Mouse (Mus musculus): ENCODE measurements at regions not wholly inside any gene's neighbourhood (a gene's known extent, or its start where the extent isn't known, plus 50 kb on each side); places are given as distances from the start of the nearest gene placed in this dataset.

DNA sequence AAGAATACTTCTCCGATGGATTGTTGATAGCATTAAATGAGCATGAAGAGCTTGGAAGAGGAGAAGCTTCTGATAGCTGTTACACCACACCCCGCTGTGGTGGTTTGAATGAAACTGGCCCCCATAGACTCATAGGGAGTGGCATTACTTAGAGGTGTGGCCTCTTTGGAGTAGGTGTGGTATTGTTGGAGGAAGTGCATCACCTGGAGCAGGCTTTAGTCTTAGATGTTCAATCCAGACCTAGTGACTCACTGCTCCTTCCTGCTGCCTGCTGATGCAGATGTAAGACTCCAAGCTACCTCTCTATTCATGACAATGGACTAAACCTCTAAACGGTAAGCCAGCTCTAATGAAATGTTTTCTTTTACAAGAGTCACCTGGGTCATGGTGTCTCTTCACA lies 237.1 kb upstream of the Mpped2 start:
- no peak for DNase-seq (ENCODE audit: low read depth, low spot score)

DNA sequence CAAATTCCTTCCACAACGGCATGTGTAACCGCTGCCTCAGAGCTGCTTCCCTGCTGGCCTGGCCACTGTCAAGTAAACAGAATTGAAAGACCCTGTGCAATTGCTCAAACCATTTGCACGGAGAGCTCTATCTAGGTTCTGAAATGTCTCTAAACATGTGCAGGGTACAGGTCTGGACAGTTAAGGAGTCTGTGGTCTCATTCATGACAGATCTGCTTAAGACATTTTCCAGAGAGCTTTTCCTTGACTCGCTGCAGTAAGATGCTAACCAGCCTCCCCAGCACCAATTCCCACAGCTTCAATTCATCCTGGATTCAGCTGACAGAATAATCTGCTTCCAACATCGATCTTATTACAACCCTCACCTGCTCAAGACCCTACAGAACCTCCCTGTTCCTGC lies 235.1 kb upstream of the Mpped2 start:
- no peak for DNase-seq (ENCODE audit: low read depth, low spot score)

DNA sequence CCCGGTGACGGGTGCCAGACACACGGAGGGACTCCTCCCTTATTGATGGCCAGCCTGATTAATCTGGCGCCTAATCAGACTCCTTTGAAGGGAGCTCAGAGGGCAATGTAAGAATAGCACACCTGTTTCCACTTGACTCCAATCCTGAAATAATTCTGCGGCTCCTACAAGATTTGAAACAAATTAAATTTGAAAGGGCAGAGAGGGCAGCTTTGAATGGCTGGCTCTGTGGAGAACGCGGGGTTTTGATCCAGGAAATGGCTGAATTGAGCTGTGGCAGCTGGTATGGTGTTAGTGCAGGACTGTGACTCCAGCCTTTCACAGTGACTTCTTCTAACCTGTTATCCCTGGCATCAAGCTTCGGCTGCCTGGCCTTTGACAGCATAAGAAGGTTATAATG lies 232.0 kb upstream of the Mpped2 start:
- DNase-seq (ENCODE audit: low read depth, low spot score) = no peak

DNA sequence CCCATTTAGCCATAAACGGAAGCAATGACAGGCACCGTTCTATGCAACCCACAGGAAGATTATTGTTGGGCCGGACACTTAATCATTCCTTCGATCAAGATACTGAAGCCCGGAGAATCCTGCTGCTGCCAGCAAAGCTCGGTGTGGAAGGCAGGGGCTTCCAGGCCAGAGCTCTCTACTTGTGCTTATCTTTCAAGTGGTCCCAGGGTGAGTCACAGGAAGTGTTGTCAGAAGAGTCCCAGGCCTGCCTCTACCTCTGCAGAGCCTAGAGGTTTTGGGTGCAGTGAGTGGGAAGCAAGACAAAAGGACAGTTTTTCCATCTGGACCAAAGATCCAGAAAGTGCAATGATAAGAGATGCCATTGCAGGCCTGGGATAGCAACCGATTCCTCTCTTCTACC lies 231.6 kb upstream of the Mpped2 start:
- no peak for DNase-seq (ENCODE audit: low read depth, low spot score)

DNA sequence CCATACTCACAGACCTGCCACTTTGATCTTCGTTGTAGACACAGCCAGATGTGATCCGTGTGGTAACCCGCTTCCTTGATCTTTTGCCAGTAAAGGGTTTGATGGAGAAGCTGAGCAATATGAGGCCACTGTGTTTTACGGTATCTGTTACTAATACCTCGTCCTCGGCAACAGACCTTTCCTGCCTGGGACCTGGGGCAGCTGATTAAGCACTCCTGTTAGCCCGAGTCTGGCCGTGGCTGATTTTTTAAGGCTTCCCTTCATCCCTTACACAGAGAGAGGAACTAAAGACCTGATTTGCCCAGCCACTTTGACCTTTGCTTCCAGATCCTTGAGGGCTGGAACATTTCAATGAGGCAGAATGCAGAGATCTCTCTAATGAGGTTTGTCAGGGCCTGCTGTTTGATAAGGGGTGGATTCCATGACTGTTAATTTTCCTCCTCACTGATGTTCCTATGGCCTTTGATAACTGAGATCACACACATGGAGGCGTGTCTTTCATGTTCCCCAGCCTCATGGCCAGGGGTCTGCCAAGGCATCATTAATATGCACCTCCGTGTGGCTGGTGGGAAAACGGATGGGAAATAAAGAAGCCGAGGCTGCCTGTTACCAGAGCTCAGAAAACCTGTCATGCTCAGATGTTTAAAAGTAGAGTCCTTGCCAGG lies 231.0 kb upstream of the Mpped2 start:
- DNase-seq (ENCODE audit: low read depth, low spot score) = no peak

DNA sequence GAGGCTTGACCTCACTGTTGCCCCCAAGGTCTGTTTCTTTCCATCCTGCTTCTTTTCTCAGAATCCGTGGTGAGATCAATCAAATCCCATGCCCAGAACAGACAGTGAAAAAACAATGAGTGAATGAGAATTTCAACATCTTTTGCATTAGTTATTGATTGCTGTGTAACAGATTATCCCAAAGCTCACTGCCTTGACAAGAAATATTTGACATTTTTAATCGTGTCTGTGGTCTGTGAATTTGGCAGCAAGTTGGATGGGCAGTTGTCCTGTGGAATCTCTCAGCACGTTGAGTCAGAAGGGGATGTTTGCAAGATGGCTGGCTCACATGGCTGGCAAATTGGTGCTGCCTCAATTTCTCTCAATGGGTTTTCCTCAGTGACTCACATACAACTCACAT lies 228.0 kb upstream of the Mpped2 start:
- no peak for DNase-seq (ENCODE audit: low read depth, low spot score)

DNA sequence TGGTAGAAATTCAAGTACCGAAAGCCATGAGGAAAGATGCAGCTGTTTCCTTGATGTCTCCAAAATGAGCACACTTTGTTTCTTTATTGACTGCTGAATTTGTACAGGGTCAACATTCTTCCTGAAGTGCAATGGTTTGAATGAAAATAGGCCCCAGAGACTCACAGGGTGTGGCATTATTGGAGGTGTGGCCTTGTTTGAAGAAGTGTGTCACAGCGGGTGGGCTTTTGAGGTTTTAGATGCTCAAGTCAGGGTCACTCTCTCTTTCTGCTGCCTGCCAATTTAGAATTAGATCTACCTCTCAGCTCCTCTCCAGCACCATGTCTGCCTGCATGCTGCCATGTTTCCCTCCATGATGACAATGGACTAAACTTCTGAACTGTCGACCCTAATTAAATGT lies 227.2 kb upstream of the Mpped2 start:
- no peak for DNase-seq (ENCODE audit: low read depth, low spot score)

DNA sequence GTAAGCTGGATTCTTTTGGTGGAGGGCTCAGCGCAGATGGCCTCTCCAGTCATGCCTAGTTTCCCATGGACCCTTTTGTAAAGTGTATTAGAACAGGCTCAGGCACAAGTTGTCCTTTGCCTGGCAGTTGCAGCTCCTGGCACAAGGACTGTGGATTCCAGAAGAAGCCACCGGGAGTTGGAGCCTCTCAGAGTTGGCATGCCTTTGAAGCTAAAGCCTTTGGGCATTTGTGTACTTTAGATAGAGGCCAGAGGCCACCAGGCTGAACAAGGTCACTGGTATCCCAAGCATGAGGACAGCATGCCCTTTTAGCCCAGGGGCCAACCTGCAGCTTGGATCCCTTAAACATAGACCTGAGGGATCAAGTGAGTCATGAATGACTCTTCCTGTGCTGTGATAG lies 223.9 kb upstream of the Mpped2 start:
- no peak for DNase-seq (ENCODE audit: low read depth, low spot score)

DNA sequence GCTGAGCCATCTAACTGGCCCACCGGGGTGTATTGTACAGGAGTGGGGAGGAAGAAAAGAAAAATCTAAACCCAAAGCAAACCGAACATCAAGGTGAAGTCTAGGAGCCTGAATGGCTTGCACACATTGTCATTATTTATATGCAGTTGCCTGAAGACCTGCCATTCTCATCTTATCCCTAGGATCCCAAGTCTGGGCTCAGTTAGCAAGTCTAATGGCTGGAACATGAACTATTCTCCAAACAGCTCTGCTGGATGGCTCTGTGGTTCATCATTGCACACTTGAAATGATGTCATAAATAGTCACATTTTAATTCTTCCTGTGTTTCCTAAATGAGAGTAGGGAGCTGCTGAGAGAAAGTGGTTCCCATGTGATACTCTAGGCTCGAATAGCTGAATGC lies 219.6 kb upstream of the Mpped2 start:
- no peak for DNase-seq (ENCODE audit: low read depth, low spot score)

DNA sequence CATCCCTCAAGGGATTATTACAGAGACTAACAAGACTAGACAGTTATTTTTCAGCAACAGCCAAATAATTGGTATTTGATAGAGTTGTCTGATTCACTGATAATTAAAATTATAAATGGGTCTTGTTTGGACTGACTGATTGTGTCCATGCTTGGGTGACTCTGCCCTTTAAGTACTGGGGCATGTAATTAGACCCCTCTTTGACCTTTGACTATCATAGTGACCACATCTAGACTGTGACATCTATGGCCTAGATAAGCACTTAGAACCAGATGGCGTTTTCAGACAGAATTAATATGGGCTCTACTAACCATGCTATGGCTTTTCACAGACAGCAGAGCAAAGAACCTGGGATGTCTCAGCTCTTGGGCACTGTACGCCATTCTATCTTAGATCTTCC lies 215.1 kb upstream of the Mpped2 start:
- no peak for DNase-seq (ENCODE audit: low read depth, low spot score)

DNA sequence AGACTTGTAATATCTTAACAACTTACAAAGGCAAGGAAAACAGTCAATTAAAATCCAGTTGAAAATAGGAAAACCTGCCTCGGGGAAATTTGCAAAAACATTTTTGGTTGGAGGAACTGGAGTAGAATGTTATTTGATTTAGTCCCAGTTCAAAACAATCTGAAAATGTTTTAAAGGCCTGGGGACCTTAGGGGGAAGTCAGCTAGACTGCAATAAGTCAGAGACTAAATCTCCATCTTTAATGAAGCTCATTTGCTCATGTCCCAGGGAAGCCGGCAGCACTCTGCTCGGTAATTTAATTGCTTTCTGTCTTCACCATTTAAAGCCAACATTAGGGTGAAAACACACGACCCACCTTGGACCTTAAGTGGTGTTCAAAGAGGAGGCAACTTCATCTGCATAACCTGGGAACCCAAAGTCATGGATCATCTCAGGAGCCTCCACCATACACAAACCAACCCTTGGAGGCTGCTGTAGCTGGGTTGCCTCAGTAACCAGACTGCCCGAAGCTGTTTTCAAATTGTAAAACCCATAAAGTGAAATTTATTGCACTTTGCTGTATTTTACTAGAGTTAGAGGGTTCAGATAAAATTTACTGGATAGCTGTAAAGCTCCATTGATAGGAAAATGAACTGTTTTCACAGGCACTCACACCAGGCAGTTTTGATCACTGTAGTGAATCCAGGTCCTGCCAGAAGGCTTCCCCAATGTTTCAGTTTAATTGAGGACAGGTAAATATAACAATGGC lies 205.6 kb upstream of the Mpped2 start:
- no peak for DNase-seq (ENCODE audit: low read depth, low spot score)

DNA sequence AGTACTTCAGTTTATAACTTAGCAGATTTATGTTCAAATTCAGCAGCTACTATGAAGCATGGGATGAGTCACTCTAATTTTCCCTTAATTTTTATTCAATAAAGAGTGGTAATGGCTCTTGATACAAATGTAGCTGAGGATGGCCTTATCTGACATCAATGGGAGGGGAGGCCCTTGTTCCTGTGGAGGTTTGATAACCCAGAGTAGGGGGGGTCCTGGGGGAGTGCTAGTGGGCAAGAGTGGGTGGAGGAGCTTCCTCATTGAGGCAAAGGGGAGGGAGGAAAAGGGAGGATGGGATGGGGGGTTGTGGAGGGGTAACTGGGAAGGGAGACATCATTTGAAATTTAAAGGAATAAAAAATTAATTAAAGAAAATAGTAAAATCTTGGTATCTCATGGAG lies 194.3 kb upstream of the Mpped2 start:
- DNase-seq (ENCODE audit: low read depth, low spot score) = no peak

DNA sequence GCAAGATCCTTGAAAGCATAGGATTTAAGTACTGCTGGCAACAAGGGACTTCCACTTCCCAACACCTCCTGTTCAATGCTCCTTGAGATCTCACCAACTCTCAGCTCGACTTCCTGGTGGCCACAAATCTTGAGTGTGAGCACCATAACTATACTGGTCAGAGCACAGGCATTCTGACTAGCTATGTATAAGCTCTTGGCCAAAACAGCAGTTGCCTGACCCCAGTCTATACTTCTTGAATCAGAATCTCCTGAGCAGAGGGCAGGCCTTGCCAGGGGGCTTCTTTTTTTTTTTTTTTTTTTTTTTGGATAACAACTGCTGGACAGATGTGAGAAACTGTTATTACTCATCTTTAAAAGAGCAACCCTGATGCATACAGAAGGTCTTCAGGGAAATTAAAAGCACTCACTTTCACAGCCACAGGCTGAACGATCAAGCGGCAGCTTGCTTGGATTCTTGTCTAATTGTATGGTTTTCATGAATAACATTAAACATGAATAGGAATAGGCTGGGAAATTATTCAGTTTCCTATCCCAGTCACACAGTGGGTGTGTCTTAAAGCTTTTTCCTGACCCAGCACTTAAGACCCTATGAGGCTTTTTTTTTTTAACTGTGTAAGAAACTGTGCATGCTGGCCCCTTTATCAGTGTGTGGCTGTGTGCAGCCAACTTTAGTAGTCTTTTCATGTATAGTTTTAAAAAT lies 193.7 kb upstream of the Mpped2 start:
- DNase-seq (ENCODE audit: low read depth, low spot score) = no peak

DNA sequence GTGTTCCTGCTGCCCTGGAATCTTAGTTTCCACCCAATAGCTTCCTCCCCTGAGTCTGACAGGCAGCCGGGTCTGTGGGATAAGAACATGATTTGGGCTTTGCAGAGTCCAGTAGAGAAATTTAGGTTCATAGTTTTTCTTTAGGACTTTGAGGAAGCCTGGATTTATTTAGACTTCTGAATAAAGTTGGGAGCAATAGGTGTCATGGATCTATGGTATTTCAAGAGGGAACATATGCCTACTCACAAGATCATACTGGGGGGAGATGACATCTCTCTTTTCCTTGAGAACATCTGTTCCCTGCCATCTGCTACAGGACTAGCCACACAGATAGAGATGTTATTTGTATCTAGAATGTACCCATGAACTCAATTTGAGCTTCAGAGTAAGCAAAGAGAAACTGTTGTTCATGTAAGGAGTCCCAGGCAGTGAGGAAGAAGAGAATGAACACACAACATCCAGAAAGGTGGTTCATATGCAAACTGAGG lies 188.1 kb upstream of the Mpped2 start:
- no peak for DNase-seq (ENCODE audit: low read depth, low spot score)

DNA sequence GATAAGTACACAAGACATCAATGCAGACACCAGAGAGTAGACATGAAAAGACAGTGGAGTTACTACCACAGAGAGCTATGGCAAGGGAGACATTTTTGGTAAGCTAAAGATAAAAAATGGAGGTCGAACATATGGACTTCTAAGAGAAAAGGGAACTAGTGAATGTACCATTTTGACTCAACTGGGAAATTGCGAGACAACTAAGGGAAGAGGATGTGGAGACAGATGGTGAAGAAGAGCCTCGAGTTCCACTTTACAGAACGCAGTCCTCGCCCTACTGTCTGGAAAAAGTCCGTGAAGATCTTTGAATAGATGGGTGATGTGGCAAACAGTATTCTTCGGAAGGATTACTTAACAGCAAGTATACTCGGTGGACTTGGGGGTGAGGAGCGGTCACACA lies 181.2 kb upstream of the Mpped2 start:
- DNase-seq (ENCODE audit: low read depth, low spot score) = no peak

DNA sequence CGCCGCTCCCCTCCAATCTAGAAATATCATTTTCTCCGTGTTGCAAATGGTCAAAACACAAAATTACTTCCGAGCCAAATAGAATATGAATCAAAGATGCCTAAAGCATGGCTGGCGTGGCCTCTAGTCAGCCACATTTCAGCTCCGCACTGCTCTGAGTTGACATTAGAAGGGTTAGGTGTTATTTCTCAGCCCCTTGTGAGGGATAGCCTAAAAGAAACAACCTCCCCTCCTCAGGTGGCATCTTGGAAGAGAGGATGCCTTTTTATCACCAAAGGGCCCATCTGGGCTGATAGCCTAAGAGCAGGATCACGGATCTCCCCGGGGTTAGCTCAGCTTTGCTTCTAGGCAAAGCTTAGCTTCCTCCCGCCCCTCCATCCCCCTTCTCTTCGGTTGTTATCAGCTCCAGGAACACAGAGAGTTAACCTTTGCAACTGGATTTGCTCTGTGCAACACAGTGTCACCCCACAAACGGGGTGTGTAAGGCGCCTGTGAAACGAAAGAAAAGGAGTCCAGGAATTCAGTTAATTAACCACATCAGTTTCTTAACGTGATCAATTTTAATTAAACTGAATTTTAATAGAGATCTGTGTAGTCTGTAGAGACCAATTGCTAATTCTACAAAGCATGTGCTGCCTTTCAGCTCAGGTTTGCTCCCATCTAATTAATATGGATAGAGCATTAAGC lies 180.6 kb upstream of the Mpped2 start:
- DNase-seq (ENCODE audit: low read depth, low spot score) = no peak

DNA sequence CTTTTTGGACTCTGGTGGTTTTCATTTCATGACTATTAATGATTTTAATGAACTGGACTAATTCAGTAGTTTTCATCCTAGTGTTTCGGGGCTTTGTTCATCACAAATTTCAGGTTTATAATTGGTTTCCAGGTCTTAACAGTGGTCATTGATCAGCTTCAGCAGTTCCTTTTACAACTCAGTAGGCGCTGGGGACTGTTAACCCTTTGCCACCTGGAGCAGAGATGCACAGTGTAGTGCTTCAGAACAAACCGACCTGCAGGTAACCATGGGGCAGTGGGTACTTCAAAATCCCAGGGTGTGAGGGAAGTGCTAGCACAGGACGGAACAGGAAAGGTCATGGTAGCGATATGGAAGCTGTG lies 180.1 kb upstream of the Mpped2 start:
- DNase-seq (ENCODE audit: low read depth, low spot score) = no peak

DNA sequence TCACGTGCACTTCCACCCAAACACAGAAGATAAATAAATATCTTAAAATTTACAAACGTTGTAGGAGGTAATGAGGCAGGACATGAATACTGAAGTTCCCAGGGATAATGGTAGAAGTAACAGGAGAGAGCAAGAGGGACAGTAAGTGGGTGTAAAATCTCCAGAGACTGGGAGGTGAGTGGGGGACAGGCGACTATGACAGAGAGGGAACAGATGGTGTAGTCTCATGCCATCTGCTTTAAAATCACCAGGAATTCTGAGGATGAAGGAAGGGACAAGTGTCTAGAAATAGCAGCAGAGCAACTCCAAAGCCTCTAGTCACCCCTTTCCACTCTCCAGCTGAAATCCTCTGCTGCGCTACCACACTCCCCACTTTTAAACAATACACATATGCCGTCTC lies 175.8 kb upstream of the Mpped2 start:
- no peak for DNase-seq (ENCODE audit: low read depth, low spot score)

DNA sequence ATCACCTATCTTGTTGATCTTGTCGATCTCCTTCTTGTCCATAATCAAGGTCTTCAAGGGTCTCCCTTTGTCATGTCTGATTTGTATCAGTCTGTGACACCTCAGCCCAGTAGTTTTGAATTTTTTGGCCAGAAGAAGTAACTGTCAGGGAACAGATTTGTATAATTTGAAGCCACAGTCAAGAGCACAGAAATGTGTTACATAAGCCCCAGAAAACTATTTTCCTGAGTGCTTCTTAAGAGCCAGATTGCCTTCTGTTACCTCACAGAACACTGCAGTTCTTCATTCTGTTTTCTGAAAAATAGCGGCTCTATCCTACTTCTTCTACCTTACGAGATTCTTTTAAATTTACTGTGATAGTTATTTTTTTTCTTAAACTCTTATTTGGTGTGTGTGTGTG lies 170.1 kb upstream of the Mpped2 start:
- DNase-seq (ENCODE audit: low read depth, low spot score) = no peak

DNA sequence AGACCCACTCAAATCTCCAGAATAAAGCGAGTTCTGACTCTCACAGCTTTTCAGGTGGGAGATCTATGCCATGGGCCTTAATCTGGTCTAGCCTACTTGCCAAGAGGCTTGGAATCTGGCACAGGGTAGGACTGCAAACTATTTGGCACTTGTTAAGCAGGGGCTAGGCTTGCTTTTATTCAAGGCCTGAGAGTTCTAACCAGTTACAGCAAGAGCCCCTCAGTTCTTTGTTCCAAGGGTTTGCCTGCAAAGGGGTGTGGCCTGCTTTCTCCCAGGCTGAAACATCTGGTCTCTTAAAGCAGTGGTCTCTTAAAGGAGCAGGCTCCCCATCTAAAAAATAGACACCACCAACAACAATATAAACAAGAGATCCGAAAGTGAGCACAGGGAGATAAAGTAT lies 166.1 kb upstream of the Mpped2 start:
- DNase-seq (ENCODE audit: low read depth, low spot score) = no peak

DNA sequence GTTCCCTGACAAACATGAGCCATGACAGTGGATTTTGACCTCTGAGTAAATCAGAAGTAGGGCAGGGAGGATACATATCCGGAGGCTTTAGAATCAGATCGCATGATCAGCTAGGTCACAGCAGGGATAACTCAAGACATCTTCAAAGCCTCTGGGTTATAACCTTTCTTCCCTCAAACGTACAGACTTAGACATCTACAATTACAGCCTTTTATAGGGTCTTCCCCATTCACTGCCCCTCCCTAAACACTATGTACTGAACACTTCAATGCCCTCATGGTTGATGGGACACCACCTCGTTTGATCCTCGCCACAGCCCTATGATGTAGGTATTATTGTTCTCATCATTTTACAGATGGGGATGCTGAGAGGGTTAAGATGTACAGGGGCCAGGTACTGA lies 163.8 kb upstream of the Mpped2 start:
- DNase-seq (ENCODE audit: low read depth, low spot score) = no peak

DNA sequence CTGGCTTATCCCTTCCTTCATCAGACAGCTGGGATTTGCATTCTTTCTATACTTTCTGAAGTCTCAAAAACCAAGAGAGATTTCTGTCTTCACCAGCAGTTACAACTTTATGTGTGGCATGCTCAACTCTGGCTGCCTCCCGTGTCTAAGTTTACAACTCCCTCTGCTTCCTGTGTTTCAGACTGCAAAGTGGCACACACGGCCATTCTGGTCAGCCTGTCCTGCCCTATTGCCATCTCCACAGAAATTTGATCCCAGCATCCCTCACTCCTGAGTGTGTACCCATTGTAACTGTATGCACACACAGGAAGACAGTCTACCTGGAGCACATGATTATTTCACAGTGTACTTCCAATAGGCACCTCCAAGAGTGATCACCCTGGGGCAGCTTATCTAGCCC lies 163.3 kb upstream of the Mpped2 start:
- DNase-seq (ENCODE audit: low read depth, low spot score) = no peak

All from brain, embryonic 18.5 days (tissue).